Mouse (Mus musculus) megakaryocyte, embryonic 14.5 days (primary cell): ENCODE results near the gene Spib. TPM values are rescaled to one million over a fixed set of nuclear protein-coding genes. Genes with fewer than 3 reads are reported as not detected.

Experiments
- H3K27me3 ChIP-seq: replicated peaks from 2 replicates; pipeline ENCODE3; 2012; ENCODE audit warnings: inconsistent platforms
- H3K36me3 ChIP-seq: replicated peaks from 2 replicates; pipeline ENCODE3; 2012; ENCODE audit warnings: low read length, inconsistent platforms, mixed read lengths
- H3K4me1 ChIP-seq: 2 replicates; pipeline ENCODE4 v1.6.1; 2012; ENCODE audit warnings: inconsistent platforms
- H3K4me3 ChIP-seq: replicated peaks from 2 replicates; pipeline ENCODE3; 2012; ENCODE audit warnings: moderate library complexity, mild to moderate bottlenecking, inconsistent platforms
- H3K9me3 ChIP-seq: 2 replicates; pipeline ENCODE4 v1.6.1; 2012; ENCODE audit warnings: inconsistent platforms
- FLI1 ChIP-seq: IDR thresholded peaks from 2 replicates; pipeline ENCODE4 v1.6.1; 2012; ENCODE audit warnings: low read length, inconsistent platforms, mixed read lengths
- GATA1 ChIP-seq: IDR thresholded peaks from 3 replicates; pipeline ENCODE4 v1.6.1; 2012; ENCODE audit warnings: mixed read lengths, low read length, inconsistent platforms, borderline replicate concordance
- polyA plus RNA-seq: library from polyadenylated mRNA; stranded (reverse); fragments of >175 nt; gene quantifications from 2 replicates; pipeline ENCODE4 v1.2.3, GENCODE M21; 2012; ENCODE audit warnings: low replicate concordance; ENCODE audit not compliant: insufficient read depth

The Spib gene
- 0.64 and 1.2 TPM in 2 replicates for polyA plus RNA-seq

DNA sequence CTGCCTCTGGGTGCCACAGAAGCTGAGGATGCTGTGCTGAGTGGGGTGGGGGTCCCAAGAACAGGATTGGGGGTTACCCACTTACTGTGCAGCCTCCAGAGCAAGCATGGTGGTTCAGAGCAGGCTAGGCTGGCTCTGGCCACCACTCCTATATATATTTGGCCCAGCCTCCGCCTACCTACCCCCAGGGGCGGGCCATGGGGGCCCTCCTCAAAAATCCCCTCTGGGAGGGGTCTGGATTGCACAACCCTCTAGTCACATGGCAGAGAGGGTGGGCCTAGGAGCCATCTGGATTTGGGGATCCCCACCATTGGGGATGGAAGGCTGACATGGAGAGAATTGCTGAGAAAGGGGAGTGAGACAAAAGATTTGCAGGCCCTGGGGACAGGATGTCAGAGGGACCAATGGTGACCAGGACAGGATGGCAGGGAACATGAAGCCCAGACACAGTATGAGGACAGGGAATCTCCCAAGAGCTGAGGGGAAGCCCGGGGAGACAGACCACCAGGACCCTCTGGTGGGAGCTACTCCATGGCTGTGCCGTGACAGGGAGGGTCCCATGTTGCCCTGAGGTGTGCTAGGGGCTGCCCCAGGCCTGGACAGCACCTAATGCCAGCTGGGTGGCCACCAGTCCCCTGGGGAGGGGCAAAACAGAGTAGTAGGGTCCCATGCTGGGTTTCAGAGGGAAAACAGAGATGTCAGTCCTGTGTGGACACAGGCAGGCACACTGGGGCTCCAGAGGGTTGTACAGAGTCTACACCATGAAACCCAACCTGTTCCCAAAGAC is at the start of gene Spib:
Gene Spib, minus strand, starts transcription at position 126 of the 787 bp plus-strand sequence.
- Histone ChIP-seq H3K27me3 (peaks cover 27% of the 10 kb centered on the region), H3K36me3 (peaks cover 52% of the 10 kb centered on the region), H3K4me1 (peaks cover 36% of the 10 kb centered on the region), H3K4me3 (no peak within 1 kb of the TSS), H3K9me3 (no peaks in the 10 kb centered on the region)
- TF ChIP-seq FLI1 (no peak), GATA1 (no peak)

DNA sequence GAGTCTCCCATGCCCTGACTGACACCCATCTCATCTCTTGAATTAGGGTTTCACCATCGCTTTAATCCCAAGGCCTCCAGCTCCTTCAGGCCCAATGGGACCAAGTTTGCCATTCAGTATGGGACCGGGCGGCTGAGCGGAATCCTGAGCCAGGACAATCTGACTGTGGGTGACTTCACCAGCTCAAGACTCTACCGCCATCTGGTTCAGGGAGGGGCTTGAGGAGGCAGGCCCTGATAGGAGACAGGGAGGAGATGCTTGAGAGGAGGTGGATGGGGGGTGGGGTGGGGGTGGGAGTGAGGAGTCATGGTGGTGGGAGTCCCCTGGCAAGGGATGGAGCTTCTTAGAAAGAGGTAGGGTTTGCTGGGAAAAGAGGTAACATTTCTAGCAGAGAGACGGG is 49.8 kb upstream of the Spib start:
- H3K4me3 ChIP-seq = no peak overlapping the region
- TF ChIP-seq FLI1 (no peak), GATA1 (no peak)
- peaks cover 6% of the 10 kb centered on the region for H3K36me3 ChIP-seq
- H3K4me1 ChIP-seq = peaks cover 22% of the 10 kb centered on the region
- H3K9me3 ChIP-seq = peaks cover 28% of the 10 kb centered on the region
- peaks cover 42% of the 10 kb centered on the region for H3K27me3 ChIP-seq

DNA sequence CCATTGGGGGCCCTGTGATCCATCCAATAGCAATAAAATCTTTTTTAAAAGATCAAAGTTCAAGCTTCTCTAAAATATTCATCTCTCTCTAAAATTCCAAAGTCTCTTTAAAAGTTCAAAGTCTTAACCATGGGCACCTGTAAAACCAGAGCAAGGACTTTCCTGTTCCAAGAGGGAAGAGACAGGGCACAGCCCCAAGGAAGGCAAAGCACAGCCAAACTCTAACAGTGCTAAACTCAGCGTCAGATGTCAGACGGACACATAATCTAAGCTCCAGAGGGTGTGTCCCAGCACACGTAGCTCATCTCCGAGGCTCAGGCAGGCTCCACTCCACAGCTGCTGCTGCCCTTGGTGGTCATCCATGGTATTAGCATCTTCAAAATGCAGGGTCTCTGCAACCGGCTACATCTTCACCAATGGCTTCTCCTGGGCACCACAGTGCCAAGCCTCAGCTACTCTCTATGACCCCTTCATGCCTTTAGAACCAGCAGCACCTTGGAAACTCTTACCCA is 44.5 kb upstream of the Spib start:
- H3K4me3 ChIP-seq = no peak overlapping the region
- H3K36me3 ChIP-seq = no peaks in the 10 kb centered on the region
- peaks cover 15% of the 10 kb centered on the region for H3K27me3 ChIP-seq
- H3K4me1 ChIP-seq = peaks cover 13% of the 10 kb centered on the region
- TF ChIP-seq FLI1 (no peak), GATA1 (no peak)
- H3K9me3 ChIP-seq = peaks cover 4% of the 10 kb centered on the region; the same call in 1 of the 2 replicates

GRCm38 (mm10) chr7:44572956-44573484 is 41.1 kb upstream of the Spib start:
- H3K4me1 ChIP-seq = peaks cover 24% of the 10 kb centered on the region
- H3K27me3 ChIP-seq = peaks cover 26% of the 10 kb centered on the region
- no peak for TF ChIP-seq GATA1
- no peak for TF ChIP-seq FLI1
- H3K4me3 ChIP-seq = peak overlapping the region; percentile 28
- no peaks in the 10 kb centered on the region; the same call in 1 of the 2 replicates for H3K9me3 ChIP-seq
- no peaks in the 10 kb centered on the region for H3K36me3 ChIP-seq

GRCm38 (mm10) chr7:44572213-44572701 is 40.4 kb upstream of the Spib start, which contains the start of gene Napsa:
Napsa (plus strand) TSS chr7:44572380.
- Histone ChIP-seq H3K4me1 (peaks cover 24% of the 10 kb centered on the region), H3K36me3 (no peaks in the 10 kb centered on the region), H3K4me3 (peak within 1 kb of the TSS; percentile 86), H3K9me3 (no peaks in the 10 kb centered on the region; the same call in 1 of the 2 replicates), H3K27me3 (peaks cover 24% of the 10 kb centered on the region)
- TF ChIP-seq FLI1 = no peak
- TF ChIP-seq GATA1 = no peak

DNA sequence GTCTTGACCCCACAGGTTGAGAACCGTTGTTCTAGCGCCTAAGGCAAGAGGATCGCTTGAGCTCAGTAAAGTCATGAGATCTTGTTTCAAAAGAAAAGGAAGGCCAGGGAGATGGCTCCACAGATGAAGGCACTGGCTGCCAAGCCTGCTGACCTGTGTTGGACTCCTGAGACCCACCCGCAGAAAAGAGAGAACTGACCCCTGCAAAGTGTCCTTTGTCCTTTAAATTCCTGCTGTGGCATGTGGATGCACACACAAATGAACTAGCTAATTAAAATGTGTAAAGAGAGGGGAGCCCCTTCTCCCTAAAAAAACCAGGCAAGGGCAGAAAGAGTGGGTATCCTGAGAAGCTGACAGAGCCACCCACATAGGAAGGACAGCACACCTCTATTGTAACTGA is 39.9 kb upstream of the Spib start:
- Histone ChIP-seq H3K9me3 (no peaks in the 10 kb centered on the region; the same call in 1 of the 2 replicates), H3K4me3 (peak overlapping the region; percentile 86), H3K4me1 (peaks cover 24% of the 10 kb centered on the region), H3K36me3 (no peaks in the 10 kb centered on the region), H3K27me3 (peaks cover 23% of the 10 kb centered on the region)
- TF ChIP-seq GATA1 (no peak), FLI1 (no peak)

GRCm38 (mm10) chr7:44570989-44571388 is 39.1 kb upstream of the Spib start:
- no peak for TF ChIP-seq GATA1
- no peak for TF ChIP-seq FLI1
- peaks cover 19% of the 10 kb centered on the region for H3K27me3 ChIP-seq
- peaks cover 24% of the 10 kb centered on the region for H3K4me1 ChIP-seq
- no peaks in the 10 kb centered on the region for H3K36me3 ChIP-seq
- no peak overlapping the region for H3K4me3 ChIP-seq
- H3K9me3 ChIP-seq = no peaks in the 10 kb centered on the region; the same call in 1 of the 2 replicates

DNA sequence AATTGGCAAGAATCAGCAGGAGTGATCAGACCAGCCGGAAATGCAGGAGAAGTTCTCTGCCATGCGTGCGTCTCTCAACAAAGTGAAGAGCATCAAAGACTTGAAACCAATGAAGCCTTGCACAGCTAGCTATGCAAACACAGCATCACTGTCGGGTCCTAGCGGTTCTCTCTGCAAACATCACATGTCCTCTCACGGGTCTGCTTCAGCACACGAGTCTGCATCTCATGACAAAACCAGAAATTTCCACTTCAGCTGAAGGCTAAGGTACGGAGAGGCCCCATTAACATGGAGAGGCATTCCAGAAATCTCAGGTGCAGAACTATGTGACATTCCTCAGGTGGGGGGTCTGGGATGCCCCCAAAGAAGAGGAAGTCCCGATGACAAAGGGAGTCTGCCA is 36.9 kb upstream of the Spib start:
- Histone ChIP-seq H3K27me3 (peaks cover 26% of the 10 kb centered on the region), H3K4me1 (peaks cover 24% of the 10 kb centered on the region), H3K9me3 (no peaks in the 10 kb centered on the region; the same call in 1 of the 2 replicates), H3K36me3 (no peaks in the 10 kb centered on the region), H3K4me3 (no peak overlapping the region)
- no peak for TF ChIP-seq GATA1
- TF ChIP-seq FLI1 = no peak

GRCm38 (mm10) chr7:44565414-44565813 is 33.5 kb upstream of the Spib start:
- TF ChIP-seq FLI1 = no peak
- TF ChIP-seq GATA1 = no peak
- no peaks in the 10 kb centered on the region for H3K36me3 ChIP-seq
- peaks cover 10% of the 10 kb centered on the region for H3K4me1 ChIP-seq
- no peaks in the 10 kb centered on the region; the same call in 1 of the 2 replicates for H3K9me3 ChIP-seq
- H3K27me3 ChIP-seq = peaks cover 12% of the 10 kb centered on the region
- no peak overlapping the region for H3K4me3 ChIP-seq
